Mouse (Mus musculus) brain, embryonic 14.5 days (tissue): ENCODE results near the gene Nr0b2.

Source experiments
- CTCF ChIP-seq: fragments of 200-500 bp; IDR thresholded peaks from 2 replicates; pipeline ENCODE4 v1.5.1; 2012; ENCODE audit warnings: inconsistent platforms, mild to moderate bottlenecking, moderate library complexity, borderline replicate concordance; ENCODE audit not compliant: insufficient read depth, insufficient read length; ENCODE audit errors: extremely low read depth
- POLR2A ChIP-seq: fragments of 200-500 bp; IDR thresholded peaks from 2 replicates; pipeline ENCODE4 v1.6.1; 2012; ENCODE audit warnings: mild to moderate bottlenecking, inconsistent platforms, borderline replicate concordance; ENCODE audit not compliant: poor library complexity, insufficient read depth, insufficient read length, severe bottlenecking; ENCODE audit errors: extremely low read depth

DNA sequence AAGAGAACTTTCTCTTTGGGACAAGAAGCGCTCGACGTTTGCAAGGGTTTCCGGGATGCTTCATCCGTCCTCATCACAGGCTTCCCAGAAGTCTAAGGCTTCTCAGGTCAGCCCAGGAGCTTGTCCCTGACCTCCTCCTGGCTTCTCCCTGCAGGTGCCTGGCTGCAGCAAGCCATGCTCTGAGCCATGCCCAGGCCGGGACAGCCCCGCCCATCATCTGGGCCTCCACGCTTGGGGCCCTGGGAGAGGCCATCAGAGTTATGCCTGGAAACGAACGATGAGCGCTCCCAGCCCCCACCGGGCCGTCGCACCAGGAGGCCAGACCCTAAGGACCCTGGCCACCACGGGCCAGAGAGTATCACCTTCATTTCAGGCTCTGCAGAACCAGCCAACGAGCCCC lies 25.4 kb upstream of the Nr0b2 start:
- TF ChIP-seq CTCF, result no peak
- no peak for TF ChIP-seq POLR2A
